Mouse (Mus musculus): ENCODE data around the gene Smco2. TPM values are rescaled to one million over a fixed set of nuclear protein-coding genes. Genes with fewer than 3 reads are reported as not detected.

The Smco2 gene
- polyA plus RNA-seq, 1 experiment from 2014 or later, result not detected

Other genes with a start within 250 kb of the Smco2 start
- 106 and 116 TPM in 2 replicates for gene Med21, start 207.6 kb upstream of the Smco2 start, polyA plus RNA-seq (2016; fragmentation: Nextera tagmentation; extraction: Ambion mirVana)
- gene Tm7sf3, start 207.3 kb upstream of the Smco2 start, polyA plus RNA-seq (2016; fragmentation: Nextera tagmentation; extraction: Ambion mirVana), result 28.2 and 32.4 TPM in 2 replicates
- gene Stk38l, start 125.1 kb upstream of the Smco2 start, polyA plus RNA-seq (2016; fragmentation: Nextera tagmentation; extraction: Ambion mirVana), result 19.4 and 19.6 TPM in 2 replicates
- 2.2 and 3.0 TPM in 2 replicates for gene Arntl2, start 54.0 kb upstream of the Smco2 start, polyA plus RNA-seq (2016; fragmentation: Nextera tagmentation; extraction: Ambion mirVana)
- 38.6 and 45.6 TPM in 2 replicates for gene Ppfibp1, start 38.4 kb downstream of the Smco2 start, polyA plus RNA-seq (2016; fragmentation: Nextera tagmentation; extraction: Ambion mirVana)
- gene 1700034J05Rik, start 104.3 kb downstream of the Smco2 start, polyA plus RNA-seq (2016; fragmentation: Nextera tagmentation; extraction: Ambion mirVana), result 0.10 and 0.13 TPM in 2 replicates
- 0.50 and 0.90 TPM in 2 replicates for gene Rep15, start 182.5 kb downstream of the Smco2 start, polyA plus RNA-seq (2016; fragmentation: Nextera tagmentation; extraction: Ambion mirVana)
- 69.9 and 70.8 TPM in 2 replicates for gene Mrps35, start 192.7 kb downstream of the Smco2 start, polyA plus RNA-seq (2016; fragmentation: Nextera tagmentation; extraction: Ambion mirVana)
- gene Mansc4, start 236.9 kb downstream of the Smco2 start, polyA plus RNA-seq (2016; fragmentation: Nextera tagmentation; extraction: Ambion mirVana), result 0.76 and 0.88 TPM in 2 replicates
- gene Klhl42, start 241.3 kb downstream of the Smco2 start, polyA plus RNA-seq (2016; fragmentation: Nextera tagmentation; extraction: Ambion mirVana), result 10.5 and 11.9 TPM in 2 replicates